Mouse (Mus musculus): ENCODE data around the gene Pla1a.

DNA sequence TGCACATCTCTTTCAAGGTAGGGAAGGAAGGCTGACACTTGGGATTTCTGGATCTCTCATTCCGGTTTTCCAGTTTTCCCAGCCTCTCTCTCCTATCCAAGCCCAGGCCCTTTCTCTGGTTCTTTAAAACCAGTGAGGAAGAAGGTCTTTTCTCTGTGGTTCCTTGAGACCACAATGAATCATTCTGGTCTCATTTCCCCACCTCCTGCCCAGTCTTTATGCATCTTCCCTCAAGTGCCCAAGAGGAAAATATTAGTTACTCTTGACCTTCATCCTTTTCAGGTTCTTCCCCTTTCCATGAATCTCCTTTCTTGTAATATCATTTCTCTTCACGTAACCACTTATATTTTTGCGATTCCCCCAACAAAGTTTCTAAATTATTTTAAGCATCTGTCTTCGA is 47.2 kb downstream of the Pla1a start:
- no peak for TF ChIP-seq POLR2A (IDR thresholded peaks at IDR 0.05; ENCODE audit: borderline replicate concordance, control insufficient read depth, low read depth, low read length)
- TF ChIP-seq CTCF (IDR thresholded peaks at IDR 0.05; ENCODE audit: control insufficient read depth, insufficient read depth, low read length), result no peak
